Mouse (Mus musculus) forebrain, embryonic 12.5 days (tissue): ENCODE results near the gene Olfr1066. TPM values are rescaled to one million over a fixed set of nuclear protein-coding genes. Genes with fewer than 3 reads are reported as not detected.
"Not testable (repeated sequence)": the region's sequence is repeated elsewhere in the genome, so short reads cannot be mapped to it uniquely, and the experiment has no call there.

Experiments used
- ATAC-seq: fragments of 200-750 bp; cut with Nextera tagmentation; 2 replicates; pipeline ENCODE4 v1.8.0; 2017; ENCODE audit warnings: moderate TSS enrichment; ENCODE audit not compliant: low FRiP score
- H3K27ac ChIP-seq: fragments of 300-500 bp; sonication (generic); 2 replicates; pipeline ENCODE4 v1.5.1; 2016; ENCODE audit warnings: mild to moderate bottlenecking
- H3K27me3 ChIP-seq: fragments of 300-500 bp; sonication (generic); 2 replicates; pipeline ENCODE4 v1.6.1; 2016; ENCODE audit warnings: mild to moderate bottlenecking
- H3K36me3 ChIP-seq: fragments of 300-500 bp; sonication (generic); replicated peaks from 2 replicates; pipeline ENCODE4 v1.6.1; 2016; ENCODE audit warnings: mild to moderate bottlenecking
- H3K4me1 ChIP-seq: fragments of 300-500 bp; sonication (generic); 2 replicates; pipeline ENCODE4 v1.6.1; 2016
- H3K4me2 ChIP-seq: fragments of 300-500 bp; sonication (generic); 2 replicates; pipeline ENCODE4 v1.6.1; 2016; ENCODE audit warnings: mild to moderate bottlenecking, moderate library complexity
- H3K4me3 ChIP-seq: fragments of 300-500 bp; sonication (generic); replicated peaks from 2 replicates; pipeline ENCODE4 v1.5.1; 2016; ENCODE audit warnings: mild to moderate bottlenecking
- H3K9ac ChIP-seq: fragments of 300-500 bp; sonication (generic); 2 replicates; pipeline ENCODE4 v1.6.1; 2016; ENCODE audit warnings: mild to moderate bottlenecking
- H3K9me3 ChIP-seq: fragments of 300-500 bp; sonication (generic); 2 replicates; pipeline ENCODE4 v1.6.1; 2016
- WGBS: fragments of 180-500 bp; shearing (Covaris S2); methylation state at CpG from one replicate; pipeline ENCODE4 v1.1.7; 2016; 5-methylcytosine and 5-hydroxymethylcytosine counted together
- polyA plus RNA-seq: library from polyadenylated mRNA; unstranded; fragments of >200 nt; fragmentation: Nextera tagmentation; extraction: Ambion mirVana; gene quantifications from 2 replicates; pipeline ENCODE4 v1.2.1, GENCODE M21; 2016

The Olfr1066 gene
- polyA plus RNA-seq, result not detected in 2 replicates

- H3K4me3 ChIP-seq, result no peak within 1 kb of the TSS
- H3K27me3 ChIP-seq, result no peaks in the 10 kb centered on the region
- H3K9ac ChIP-seq, result no peak within 1 kb of the TSS
- H3K27ac ChIP-seq, result no peak within 1 kb of the TSS
- no peak within 1 kb of the TSS for H3K4me2 ChIP-seq
- no peak for ATAC-seq
- no peaks in the 10 kb centered on the region for H3K36me3 ChIP-seq
- WGBS, result 78% methylated on average over 1 of the region's 1 CpGs
- no peaks in the 10 kb centered on the region for H3K4me1 ChIP-seq
- no peaks in the 10 kb centered on the region for H3K9me3 ChIP-seq
Measured at GRCm38 (mm10) chr2:86456169-86456568, at the start of gene Olfr1066. Olfr1066 (minus strand) TSS chr2:86456269.

- no peak for ATAC-seq
- H3K9me3 ChIP-seq, result no peaks in the 10 kb centered on the region
- H3K36me3 ChIP-seq, result no peaks in the 10 kb centered on the region
- WGBS, result 35% methylated on average over 1 of the region's 1 CpGs
- H3K4me3 ChIP-seq, result no peak within 1 kb of the TSS
- H3K4me1 ChIP-seq, result no peaks in the 10 kb centered on the region
- H3K4me2 ChIP-seq, result no peak within 1 kb of the TSS
- no peak within 1 kb of the TSS for H3K9ac ChIP-seq
- no peak within 1 kb of the TSS for H3K27ac ChIP-seq
- no peaks in the 10 kb centered on the region for H3K27me3 ChIP-seq
Measured at GRCm38 (mm10) chr2:86487286-86487685, 31.2 kb upstream of the Olfr1066 start, which contains the start of gene Olfr228. Olfr228 (minus strand) TSS chr2:86487386.

GRCm38 (mm10) chr2:86464442-86465109 is 8.5 kb upstream of the Olfr1066 start:
- Histone ChIP-seq H3K4me3 (no peak overlapping the region), H3K4me1 (no peaks in the 10 kb centered on the region), H3K27me3 (no peaks in the 10 kb centered on the region), H3K36me3 (no peaks in the 10 kb centered on the region), H3K9ac (no peak overlapping the region), H3K27ac (no peak overlapping the region), H3K4me2 (no peak overlapping the region), H3K9me3 (no peaks in the 10 kb centered on the region)
- ATAC-seq, result peak; percentile 83
- WGBS, result 41% methylated on average over 10 of the region's 10 CpGs

GRCm38 (mm10) chr2:86460434-86460833 is 4.4 kb upstream of the Olfr1066 start:
- no peaks in the 10 kb centered on the region for H3K9me3 ChIP-seq
- no peak overlapping the region for H3K4me2 ChIP-seq
- H3K36me3 ChIP-seq, result no peaks in the 10 kb centered on the region
- no peak for ATAC-seq
- WGBS, result 74% methylated on average over 1 of the region's 1 CpGs
- H3K4me1 ChIP-seq, result no peaks in the 10 kb centered on the region
- H3K27ac ChIP-seq, result no peak overlapping the region
- no peak overlapping the region for H3K9ac ChIP-seq
- H3K27me3 ChIP-seq, result no peaks in the 10 kb centered on the region
- no peak overlapping the region for H3K4me3 ChIP-seq

GRCm38 (mm10) chr2:86450491-86450890 is 5.6 kb downstream of the Olfr1066 start, which contains the start of gene Olfr1065:
Olfr1065 (minus strand) TSS chr2:86450591.
- H3K9me3 ChIP-seq, H3K9ac ChIP-seq, H3K27me3 ChIP-seq, H3K36me3 ChIP-seq, H3K4me1 ChIP-seq, H3K4me2 ChIP-seq, H3K27ac ChIP-seq, H3K4me3 ChIP-seq, ATAC-seq: not testable (repeated sequence)
- 78% methylated on average over 1 of the region's 1 CpGs for WGBS

- not testable (repeated sequence) for H3K9ac ChIP-seq, H3K9me3 ChIP-seq, H3K36me3 ChIP-seq, H3K27ac ChIP-seq, ATAC-seq, H3K4me3 ChIP-seq, H3K4me1 ChIP-seq, H3K27me3 ChIP-seq, H3K4me2 ChIP-seq
- 66% methylated on average over 1 of the region's 1 CpGs for WGBS
Measured at GRCm38 (mm10) chr2:86442101-86442500, 14.0 kb downstream of the Olfr1066 start.

- H3K9ac ChIP-seq, H3K36me3 ChIP-seq, H3K4me3 ChIP-seq, H3K27me3 ChIP-seq, H3K4me2 ChIP-seq, ATAC-seq, H3K9me3 ChIP-seq, H3K27ac ChIP-seq, H3K4me1 ChIP-seq: not testable (repeated sequence)
- 94% methylated on average over 8 of the region's 8 CpGs for WGBS
Measured at GRCm38 (mm10) chr2:86428511-86428910, 27.6 kb downstream of the Olfr1066 start.

GRCm38 (mm10) chr2:86426649-86427048 is 29.4 kb downstream of the Olfr1066 start, which contains the start of gene Olfr1062:
Olfr1062 (minus strand) TSS chr2:86426749.
- not testable (repeated sequence) for H3K27me3 ChIP-seq, ATAC-seq, H3K9ac ChIP-seq, H3K36me3 ChIP-seq, H3K27ac ChIP-seq, H3K4me3 ChIP-seq, H3K4me2 ChIP-seq, H3K4me1 ChIP-seq, H3K9me3 ChIP-seq

- no peak for ATAC-seq
- no peak within 1 kb of the TSS for H3K4me2 ChIP-seq
- no peak within 1 kb of the TSS for H3K4me3 ChIP-seq
- H3K9me3 ChIP-seq, result no peaks in the 10 kb centered on the region
- no peaks in the 10 kb centered on the region for H3K36me3 ChIP-seq
- H3K9ac ChIP-seq, result no peak within 1 kb of the TSS
- no peaks in the 10 kb centered on the region for H3K4me1 ChIP-seq
- no peak within 1 kb of the TSS for H3K27ac ChIP-seq
- no peaks in the 10 kb centered on the region for H3K27me3 ChIP-seq
- 87% methylated on average over 1 of the region's 1 CpGs for WGBS
Measured at GRCm38 (mm10) chr2:86413950-86414349, 42.1 kb downstream of the Olfr1066 start, which contains the start of gene Olfr1061. Olfr1061 (minus strand) TSS chr2:86414050.

Other genes with a start within 250 kb of the Olfr1066 start
- not detected in 2 replicates for gene Olfr1046, start 237.0 kb downstream of the Olfr1066 start, polyA plus RNA-seq
- not detected in 2 replicates for gene Olfr1047, start 224.9 kb downstream of the Olfr1066 start, polyA plus RNA-seq
- gene Olfr1048, start 216.0 kb downstream of the Olfr1066 start, polyA plus RNA-seq, result not detected in 2 replicates
- gene Olfr1049, start 197.9 kb downstream of the Olfr1066 start, polyA plus RNA-seq, result not detected in 2 replicates
- not detected in 2 replicates for gene Olfr1051, start 177.2 kb downstream of the Olfr1066 start, polyA plus RNA-seq
- gene Olfr1052, start 163.8 kb downstream of the Olfr1066 start, polyA plus RNA-seq, result not detected in 2 replicates
- not detected in 2 replicates for gene Olfr1053, start 141.0 kb downstream of the Olfr1066 start, polyA plus RNA-seq
- not detected in 2 replicates for gene Olfr1054, start 120.8 kb downstream of the Olfr1066 start, polyA plus RNA-seq
- gene Olfr1055, start 106.0 kb downstream of the Olfr1066 start, polyA plus RNA-seq, result not detected in 2 replicates
- gene Olfr1056, start 93.8 kb downstream of the Olfr1066 start, polyA plus RNA-seq, result not detected in 2 replicates
- not detected in 2 replicates for gene Olfr1057, start 77.9 kb downstream of the Olfr1066 start, polyA plus RNA-seq
- gene Olfr1058, start 67.7 kb downstream of the Olfr1066 start, polyA plus RNA-seq, result not detected in 2 replicates
- not detected in 2 replicates for gene Olfr1061, start 42.2 kb downstream of the Olfr1066 start, polyA plus RNA-seq
- not detected in 2 replicates for gene Olfr1062, start 29.5 kb downstream of the Olfr1066 start, polyA plus RNA-seq
- gene Olfr1065, start 5.7 kb downstream of the Olfr1066 start, polyA plus RNA-seq, result not detected in 2 replicates
- not detected in 2 replicates for gene Olfr228, start 31.1 kb upstream of the Olfr1066 start, polyA plus RNA-seq
- not detected in 2 replicates for gene Olfr1076, start 52.2 kb upstream of the Olfr1066 start, polyA plus RNA-seq
- gene Olfr1079, start 86.2 kb upstream of the Olfr1066 start, polyA plus RNA-seq, result not detected in 2 replicates
- not detected in 2 replicates for gene Olfr1080, start 102.0 kb upstream of the Olfr1066 start, polyA plus RNA-seq
- not detected in 2 replicates for gene Olfr1082, start 142.7 kb upstream of the Olfr1066 start, polyA plus RNA-seq
- not detected in 2 replicates for gene Olfr1084, start 183.5 kb upstream of the Olfr1066 start, polyA plus RNA-seq
- gene Olfr1085, start 205.8 kb upstream of the Olfr1066 start, polyA plus RNA-seq, result not detected in 2 replicates
- gene Olfr1086, start 223.8 kb upstream of the Olfr1066 start, polyA plus RNA-seq, result not detected in 2 replicates
- gene Olfr1087, start 242.1 kb upstream of the Olfr1066 start, polyA plus RNA-seq, result not detected in 2 replicates